Mouse (Mus musculus) heart, embryonic 12.5 days (tissue): Measurements from ENCODE around the gene Cstf3. TPM values are rescaled to one million over a fixed set of nuclear protein-coding genes. Genes with fewer than 3 reads are reported as not detected.

Source experiments
- ATAC-seq: fragments of 200-750 bp; cut with Nextera tagmentation; 2 replicates; pipeline ENCODE4 v1.8.0; 2017; ENCODE audit warnings: moderate TSS enrichment, moderate library complexity; ENCODE audit not compliant: insufficient number of reproducible peaks, low FRiP score
- H3K27ac ChIP-seq: fragments of 300-500 bp; sonication (generic); 2 replicates; pipeline ENCODE4 v1.5.1; 2016; ENCODE audit warnings: mild to moderate bottlenecking, moderate library complexity; ENCODE audit not compliant: poor library complexity, severe bottlenecking
- H3K27me3 ChIP-seq: fragments of 300-500 bp; sonication (generic); replicated peaks from 2 replicates; pipeline ENCODE4 v1.6.1; 2016; ENCODE audit warnings: mild to moderate bottlenecking, moderate library complexity
- H3K36me3 ChIP-seq: fragments of 300-500 bp; sonication (generic); 2 replicates; pipeline ENCODE4 v1.6.1; 2016; ENCODE audit warnings: mild to moderate bottlenecking, moderate library complexity
- H3K4me1 ChIP-seq: fragments of 300-500 bp; sonication (generic); replicated peaks from 2 replicates; pipeline ENCODE4 v1.6.1; 2016; ENCODE audit warnings: mild to moderate bottlenecking
- H3K4me2 ChIP-seq: fragments of 300-500 bp; sonication (generic); 2 replicates; pipeline ENCODE4 v1.6.1; 2016; ENCODE audit warnings: mild to moderate bottlenecking, moderate library complexity
- H3K4me3 ChIP-seq: fragments of 300-500 bp; sonication (generic); 2 replicates; pipeline ENCODE4 v1.5.1; 2016; ENCODE audit warnings: mild to moderate bottlenecking
- H3K9ac ChIP-seq: fragments of 300-500 bp; sonication (generic); 2 replicates; pipeline ENCODE4 v1.6.1; 2016; ENCODE audit warnings: mild to moderate bottlenecking, moderate library complexity
- H3K9me3 ChIP-seq: fragments of 300-500 bp; sonication (generic); replicated peaks from 2 replicates; pipeline ENCODE4 v1.6.1; 2016; ENCODE audit warnings: mild to moderate bottlenecking, moderate library complexity
- WGBS: fragments of 180-500 bp; shearing (Covaris S2); methylation state at CpG from one replicate; pipeline ENCODE4 v1.1.7; 2016; 5-methylcytosine and 5-hydroxymethylcytosine counted together
- polyA plus RNA-seq: library from polyadenylated mRNA; unstranded; fragments of >200 nt; fragmentation: Nextera tagmentation; extraction: Ambion mirVana; gene quantifications from 2 replicates; pipeline ENCODE4 v1.2.1, GENCODE M21; 2016

The Cstf3 gene
- polyA plus RNA-seq, 1 experiment from 2014 or later = 68.6 TPM

GRCm38 (mm10) chr2:104711585-104712485 lies 121.5 kb downstream of the Cstf3 start, which contains the start of gene Tcp11l1:
Gene Tcp11l1, minus strand, starts transcription at chr2:104712169.
- Histone ChIP-seq H3K27me3 (0 out of 2 replicates have a peak, but pooled peaks cover 4% of the 10 kb centered on the region), H3K9ac (peak within 1 kb of the TSS; percentile 85), H3K9me3 (no peaks in the 10 kb centered on the region), H3K4me1 (peaks cover 17% of the 10 kb centered on the region), H3K36me3 (no peaks in the 10 kb centered on the region), H3K4me2 (peak within 1 kb of the TSS; percentile 71), H3K27ac (peak within 1 kb of the TSS; percentile 45; the same call in 1 of the 2 replicates), H3K4me3 (peak within 1 kb of the TSS; percentile 88)
- ATAC-seq = peak; percentile 84
- under 1% methylated on average over 92 of the region's 99 CpGs for WGBS

DNA sequence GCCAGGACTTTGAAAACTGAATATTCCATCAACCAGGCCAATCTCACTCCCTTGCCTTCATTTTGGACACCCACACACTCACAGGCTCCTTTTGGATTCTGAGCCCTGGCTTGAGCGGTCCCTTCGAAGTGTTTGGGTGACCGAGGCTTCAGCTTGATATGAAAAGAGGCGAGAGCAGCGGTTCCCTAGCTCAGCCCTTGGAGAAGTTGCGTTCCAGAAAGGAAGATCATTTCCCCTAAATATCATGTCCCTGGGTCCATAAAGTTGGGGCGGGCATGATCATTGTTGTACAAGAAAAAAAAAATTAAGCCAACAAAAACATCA lies 122.1 kb downstream of the Cstf3 start:
- WGBS = 2% methylated on average over 7 of the region's 7 CpGs
- peak overlapping the region; percentile 88 for H3K4me3 ChIP-seq
- no peaks in the 10 kb centered on the region for H3K9me3 ChIP-seq
- H3K27ac ChIP-seq = peak overlapping the region; percentile 45; the same call in 1 of the 2 replicates
- 0 out of 2 replicates have a peak, but pooled peaks cover 4% of the 10 kb centered on the region for H3K27me3 ChIP-seq
- H3K4me2 ChIP-seq = peak overlapping the region; percentile 71
- peak overlapping the region; percentile 85 for H3K9ac ChIP-seq
- H3K4me1 ChIP-seq = peaks cover 17% of the 10 kb centered on the region
- ATAC-seq = no peak
- no peaks in the 10 kb centered on the region for H3K36me3 ChIP-seq

GRCm38 (mm10) chr2:104714254-104714691 lies 124.0 kb downstream of the Cstf3 start:
- H3K4me1 ChIP-seq = peaks cover 17% of the 10 kb centered on the region
- WGBS = 36% methylated on average over 15 of the region's 15 CpGs
- no peaks in the 10 kb centered on the region for H3K9me3 ChIP-seq
- no peak overlapping the region for H3K4me3 ChIP-seq
- H3K36me3 ChIP-seq = no peaks in the 10 kb centered on the region
- no peak overlapping the region for H3K9ac ChIP-seq
- ATAC-seq = no peak
- H3K4me2 ChIP-seq = peak overlapping the region; percentile 11
- no peak overlapping the region for H3K27ac ChIP-seq
- H3K27me3 ChIP-seq = 0 out of 2 replicates have a peak, but pooled peaks cover 4% of the 10 kb centered on the region

Other genes with a start within 250 kb of the Cstf3 start
- gene D430041D05Rik, start 179.5 kb upstream of the Cstf3 start, polyA plus RNA-seq = 0.04 and 0.09 TPM in 2 replicates
- gene Hipk3, start 96.1 kb upstream of the Cstf3 start, polyA plus RNA-seq = 71.4 and 78.0 TPM in 2 replicates
- 34.5 and 34.6 TPM in 2 replicates for gene Tcp11l1, start 121.6 kb downstream of the Cstf3 start, polyA plus RNA-seq
- gene Pin1rt1, start 125.9 kb downstream of the Cstf3 start, polyA plus RNA-seq = not detected in 2 replicates
- gene Depdc7, start 152.4 kb downstream of the Cstf3 start, polyA plus RNA-seq = 3.9 and 4.6 TPM in 2 replicates
- gene Qser1, start 226.2 kb downstream of the Cstf3 start, polyA plus RNA-seq = 9.6 TPM in 2 replicates